Mouse (Mus musculus): Measurements from ENCODE around the gene Cpne8.

Cpne8 gene

DNA sequence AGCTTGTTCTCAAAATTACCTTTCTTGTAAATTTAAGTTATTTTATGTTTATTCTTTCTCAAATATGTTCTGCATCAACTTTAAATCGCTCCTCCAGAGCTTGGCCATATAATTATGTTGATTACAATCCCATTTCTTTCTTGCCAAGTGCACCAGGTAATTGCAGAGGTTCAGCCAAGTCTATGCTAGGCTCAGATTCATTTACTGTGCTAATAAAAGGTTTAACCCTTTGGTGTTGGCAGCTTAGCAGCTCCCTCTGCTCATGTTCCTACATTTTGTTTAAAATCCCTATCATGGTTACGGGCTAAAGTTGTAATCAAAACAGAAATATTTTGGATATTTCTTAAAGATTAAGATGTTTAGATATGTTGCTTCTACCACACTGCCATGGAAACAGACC, 216.0 kb downstream of the Cpne8 start:
- DNase-seq (ENCODE audit: low spot score): no peak

GRCm38 (mm10) chr15:90446076-90446475, 233.2 kb downstream of the Cpne8 start:
- DNase-seq (ENCODE audit: low spot score): no peak
